Mouse (Mus musculus) heart, embryonic 11.5 days (tissue): ENCODE results near the gene Gm20661. TPM values are rescaled to one million over a fixed set of nuclear protein-coding genes. Genes with fewer than 3 reads are reported as not detected.

Experiments
- ATAC-seq: fragments of 200-750 bp; cut with Nextera tagmentation; replicated peaks from 2 replicates; pipeline ENCODE4 v1.8.0; 2017; ENCODE audit warnings: moderate library complexity; ENCODE audit not compliant: insufficient number of reproducible peaks, low FRiP score, low TSS enrichment
- H3K27ac ChIP-seq: fragments of 300-500 bp; sonication (generic); 2 replicates; pipeline ENCODE4 v1.5.1; 2014; ENCODE audit warnings: mild to moderate bottlenecking, low read depth, low read length
- H3K27me3 ChIP-seq: fragments of 300-500 bp; sonication (generic); 2 replicates; pipeline ENCODE4 v1.6.1; 2014; ENCODE audit warnings: mild to moderate bottlenecking, low read length, mixed read lengths; ENCODE audit not compliant: control insufficient read depth, insufficient read depth
- H3K36me3 ChIP-seq: fragments of 300-500 bp; sonication (generic); 2 replicates; pipeline ENCODE4 v1.6.1; 2014; ENCODE audit warnings: mild to moderate bottlenecking, low read length, moderate library complexity, mixed read lengths; ENCODE audit not compliant: control insufficient read depth, insufficient read depth
- H3K4me1 ChIP-seq: fragments of 300-500 bp; sonication (generic); 2 replicates; pipeline ENCODE4 v1.6.1; 2014; ENCODE audit warnings: low read length; ENCODE audit not compliant: control insufficient read depth, insufficient read depth
- H3K4me2 ChIP-seq: fragments of 300-500 bp; sonication (generic); 2 replicates; pipeline ENCODE4 v1.6.1; 2014; ENCODE audit warnings: mild to moderate bottlenecking, moderate library complexity
- H3K4me3 ChIP-seq: fragments of 300-500 bp; sonication (generic); 2 replicates; pipeline ENCODE4 v1.5.1; 2014; ENCODE audit warnings: low read depth, low read length
- H3K9ac ChIP-seq: fragments of 300-500 bp; sonication (generic); 2 replicates; pipeline ENCODE4 v1.6.1; 2014; ENCODE audit warnings: mild to moderate bottlenecking, low read depth, low read length, moderate library complexity
- H3K9me3 ChIP-seq: fragments of 300-500 bp; sonication (generic); replicated peaks from 2 replicates; pipeline ENCODE4 v1.6.1; 2016; ENCODE audit warnings: low read length; ENCODE audit not compliant: control insufficient read depth
- WGBS: fragments of 180-500 bp; shearing (Covaris S2); extraction: QIAGEN DNeasy Blood & Tissue Kit; methylation state at CpG from one replicate; pipeline ENCODE4 v1.1.7; 2014; ENCODE audit not compliant: insufficient replicate concordance; 5-methylcytosine and 5-hydroxymethylcytosine counted together
- polyA plus RNA-seq: library from polyadenylated mRNA; unstranded; fragments of >200 nt; fragmentation: Nextera tagmentation; extraction: Ambion mirVana; gene quantifications from 2 replicates; pipeline ENCODE4 v1.2.1, GENCODE M21; 2014

Gm20661 gene
- polyA plus RNA-seq, 1 experiment from 2014 or later, result 4.0 TPM

DNA sequence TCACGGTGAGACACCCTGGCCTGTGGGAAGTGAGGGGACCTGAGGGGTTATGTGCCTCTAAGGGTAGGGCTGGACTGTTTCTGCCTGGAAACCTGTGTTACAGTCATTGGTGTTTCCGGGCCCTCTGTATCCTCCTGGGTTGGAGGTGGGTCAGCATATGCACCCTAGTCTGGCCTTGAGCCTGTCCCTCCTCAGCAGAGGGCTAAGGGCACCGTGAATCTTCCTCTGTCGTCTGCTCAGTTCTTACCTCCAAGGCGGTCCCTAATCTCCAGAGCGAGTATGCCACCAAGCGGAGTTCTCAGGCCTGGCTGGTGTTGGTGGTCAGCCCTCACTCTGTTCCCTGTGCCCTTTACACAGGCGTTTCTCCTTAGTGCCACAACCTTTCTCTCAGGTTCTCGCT lies 19.9 kb upstream of the Gm20661 start:
- no peak overlapping the region for H3K27ac ChIP-seq
- ATAC-seq, result no peak
- peaks cover 8% of the 10 kb centered on the region; the same call in 1 of the 2 replicates for H3K4me1 ChIP-seq
- H3K4me3 ChIP-seq, result no peak overlapping the region
- H3K27me3 ChIP-seq, result no peaks in the 10 kb centered on the region
- H3K9ac ChIP-seq, result no peak overlapping the region
- WGBS, result 89% methylated on average over 9 of the region's 9 CpGs
- peaks cover 21% of the 10 kb centered on the region; the same call in 1 of the 2 replicates for H3K36me3 ChIP-seq
- H3K9me3 ChIP-seq, result no peaks in the 10 kb centered on the region
- no peak overlapping the region for H3K4me2 ChIP-seq

- Histone ChIP-seq H3K27me3 (no peaks in the 10 kb centered on the region), H3K4me1 (peaks cover 8% of the 10 kb centered on the region; the same call in 1 of the 2 replicates), H3K4me2 (no peak overlapping the region), H3K4me3 (no peak overlapping the region), H3K9ac (0 out of 2 replicates have a peak overlapping the region, but pooled peaks have one; percentile 28), H3K27ac (peak overlapping the region; percentile 62; the same call in 1 of the 2 replicates), H3K36me3 (peaks cover 22% of the 10 kb centered on the region), H3K9me3 (no peaks in the 10 kb centered on the region)
- ATAC-seq, result peak; percentile 64
- 19% methylated on average over 5 of the region's 5 CpGs for WGBS
These were observed 19.2 kb upstream of the Gm20661 start for GRCm38 (mm10) chr9:107963700-107964099.

DNA sequence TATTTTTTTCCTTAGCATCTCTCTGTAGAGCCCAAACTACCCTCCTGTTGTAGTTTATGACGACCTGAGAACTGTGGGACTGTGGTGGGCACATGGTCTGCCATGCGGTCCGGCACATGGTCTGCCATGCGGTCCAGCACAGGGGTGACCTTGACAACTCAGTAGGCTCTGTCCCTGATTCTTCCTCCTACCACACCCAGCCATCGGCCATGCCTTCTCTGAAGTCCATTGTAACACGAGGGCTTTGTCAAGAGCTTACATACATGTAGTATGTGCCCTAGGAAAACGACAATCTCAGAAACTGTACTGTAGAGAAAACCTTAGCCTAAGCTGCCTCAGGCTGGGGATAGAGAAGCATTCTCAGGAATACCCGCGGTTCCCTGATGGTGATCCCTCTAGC lies 18.2 kb upstream of the Gm20661 start:
- no peak overlapping the region for H3K4me3 ChIP-seq
- no peak overlapping the region for H3K4me2 ChIP-seq
- peak overlapping the region; percentile 62; the same call in 1 of the 2 replicates for H3K27ac ChIP-seq
- H3K9me3 ChIP-seq, result no peaks in the 10 kb centered on the region
- 87% methylated on average over 9 of the region's 9 CpGs for WGBS
- H3K27me3 ChIP-seq, result no peaks in the 10 kb centered on the region
- H3K9ac ChIP-seq, result no peak overlapping the region
- ATAC-seq, result no peak
- peaks cover 19% of the 10 kb centered on the region for H3K36me3 ChIP-seq
- peaks cover 8% of the 10 kb centered on the region; the same call in 1 of the 2 replicates for H3K4me1 ChIP-seq

DNA sequence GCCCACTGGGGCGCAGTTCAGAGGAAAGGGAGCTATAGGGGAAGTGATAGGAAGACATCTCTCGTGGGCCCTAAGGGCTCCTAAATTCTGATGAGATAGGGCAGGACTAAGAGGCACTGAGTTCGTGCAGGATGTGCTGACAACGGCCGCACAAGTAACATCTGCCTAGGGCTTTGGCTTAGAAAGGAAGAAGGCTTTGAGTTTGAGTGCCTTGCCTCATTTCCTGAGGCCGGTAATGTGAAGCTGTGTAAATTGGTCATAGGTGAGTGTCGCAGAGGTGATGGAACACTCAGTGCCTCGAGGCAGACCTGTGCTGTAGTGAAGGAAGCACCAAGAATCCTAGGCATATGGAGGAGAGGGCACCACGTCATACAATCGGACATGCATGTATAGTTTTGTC lies 16.2 kb upstream of the Gm20661 start:
- H3K9me3 ChIP-seq, result no peaks in the 10 kb centered on the region
- H3K9ac ChIP-seq, result no peak overlapping the region
- no peak overlapping the region for H3K27ac ChIP-seq
- no peak overlapping the region for H3K4me3 ChIP-seq
- H3K4me2 ChIP-seq, result no peak overlapping the region
- peaks cover 13% of the 10 kb centered on the region for H3K36me3 ChIP-seq
- no peak for ATAC-seq
- H3K4me1 ChIP-seq, result peaks cover 15% of the 10 kb centered on the region
- no peaks in the 10 kb centered on the region for H3K27me3 ChIP-seq
- WGBS, result 84% methylated on average over 10 of the region's 10 CpGs

DNA sequence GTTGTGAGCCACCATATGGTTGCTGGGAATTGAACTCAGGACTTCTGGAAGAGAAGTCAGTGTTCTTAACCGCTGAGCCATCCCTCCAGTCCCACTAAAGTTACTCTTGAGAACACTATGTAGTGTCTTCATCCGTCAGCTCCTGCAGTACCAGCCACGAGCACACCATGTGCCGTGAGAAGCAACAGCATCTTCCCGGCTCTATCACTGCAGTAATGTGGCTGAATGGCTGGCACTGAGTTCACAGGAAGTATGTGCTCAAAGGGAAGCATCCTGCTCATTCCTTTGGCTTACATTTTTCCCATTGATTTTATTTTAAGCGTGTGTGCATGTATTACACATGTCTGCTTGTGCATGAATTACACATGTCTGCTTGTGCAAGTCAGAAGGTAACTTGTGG lies 15.4 kb upstream of the Gm20661 start:
- Histone ChIP-seq H3K4me1 (peaks cover 21% of the 10 kb centered on the region), H3K27me3 (no peaks in the 10 kb centered on the region), H3K9me3 (no peaks in the 10 kb centered on the region), H3K27ac (no peak overlapping the region), H3K36me3 (peaks cover 9% of the 10 kb centered on the region), H3K4me2 (no peak overlapping the region), H3K4me3 (no peak overlapping the region), H3K9ac (no peak overlapping the region)
- no peak for ATAC-seq
- 83% methylated on average over 6 of the region's 6 CpGs for WGBS

GRCm38 (mm10) chr9:107968531-107968930 lies 14.3 kb upstream of the Gm20661 start:
- WGBS, result 86% methylated on average over 7 of the region's 7 CpGs
- no peak overlapping the region for H3K27ac ChIP-seq
- H3K27me3 ChIP-seq, result no peaks in the 10 kb centered on the region
- no peaks in the 10 kb centered on the region for H3K9me3 ChIP-seq
- no peak overlapping the region for H3K9ac ChIP-seq
- peaks cover 9% of the 10 kb centered on the region for H3K36me3 ChIP-seq
- no peak overlapping the region for H3K4me3 ChIP-seq
- no peak for ATAC-seq
- peaks cover 23% of the 10 kb centered on the region for H3K4me1 ChIP-seq
- H3K4me2 ChIP-seq, result no peak overlapping the region

GRCm38 (mm10) chr9:107970311-107970710 lies 12.5 kb upstream of the Gm20661 start:
- WGBS, result 89% methylated on average over 5 of the region's 5 CpGs
- Histone ChIP-seq H3K9ac (no peak overlapping the region), H3K27ac (peak overlapping the region; percentile 97; the same call in 1 of the 2 replicates)

DNA sequence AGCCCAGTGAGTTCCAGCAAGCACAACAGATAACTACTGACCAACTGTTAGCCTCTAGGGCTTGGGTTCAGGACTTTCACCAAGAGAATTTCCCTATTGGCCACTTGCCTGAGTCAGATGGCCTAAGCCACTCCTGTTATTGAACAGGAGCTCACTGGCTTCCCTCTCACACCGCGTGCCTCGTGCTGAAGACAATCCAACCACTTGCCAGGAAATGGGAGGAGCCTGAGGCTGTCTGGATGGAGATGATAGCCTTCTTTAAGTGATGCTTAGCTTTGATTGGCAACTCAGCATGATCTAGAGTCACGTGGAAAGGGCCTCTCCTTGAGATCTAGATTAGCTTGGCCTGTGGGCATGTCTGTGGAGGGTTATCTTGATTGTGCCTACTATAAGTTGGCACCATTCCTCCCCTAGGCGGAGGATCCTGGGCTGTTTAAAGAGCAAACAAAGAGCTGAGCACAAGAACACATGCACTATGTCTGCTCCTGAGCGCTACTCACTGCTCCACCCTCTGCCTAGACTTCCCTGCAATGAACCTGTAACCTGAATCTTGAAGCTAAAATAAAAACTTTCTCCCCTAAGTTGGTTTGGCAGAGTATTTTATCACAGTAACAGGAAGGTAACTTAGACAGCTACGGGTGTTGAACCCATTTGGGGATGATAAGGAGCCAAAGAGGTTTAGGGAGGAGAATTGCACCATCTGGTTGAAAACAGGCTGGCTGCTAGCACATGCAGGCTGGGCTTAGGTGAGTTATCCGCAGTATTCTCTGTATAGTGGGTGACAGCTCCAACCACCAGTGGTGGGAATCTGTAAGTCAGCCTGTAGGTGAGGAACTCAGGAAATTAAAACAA lies 10.9 kb upstream of the Gm20661 start:
- peak; percentile 82 for ATAC-seq
- WGBS, result 49% methylated on average over 8 of the region's 8 CpGs
- H3K9me3 ChIP-seq, result no peaks in the 10 kb centered on the region
- peak overlapping the region; percentile 97 for H3K27ac ChIP-seq
- H3K9ac ChIP-seq, result no peak overlapping the region
- H3K36me3 ChIP-seq, result peaks cover 9% of the 10 kb centered on the region
- H3K4me2 ChIP-seq, result 0 out of 2 replicates have a peak overlapping the region, but pooled peaks have one; percentile 3
- no peak overlapping the region for H3K4me3 ChIP-seq
- no peaks in the 10 kb centered on the region for H3K27me3 ChIP-seq
- H3K4me1 ChIP-seq, result peaks cover 38% of the 10 kb centered on the region

More at GRCm38 (mm10) chr9:107970311-107970710, 12.5 kb upstream of the Gm20661 start:
- H3K9me3 ChIP-seq, result no peaks in the 10 kb centered on the region
- H3K4me2 ChIP-seq, result no peak overlapping the region
- no peak for ATAC-seq
- no peaks in the 10 kb centered on the region for H3K27me3 ChIP-seq
- no peak overlapping the region for H3K4me3 ChIP-seq
- H3K4me1 ChIP-seq, result peaks cover 25% of the 10 kb centered on the region
- H3K36me3 ChIP-seq, result peaks cover 9% of the 10 kb centered on the region
